Mouse (Mus musculus) CH12.LX (cell line): Measurements from ENCODE around the gene 4933416C03Rik. TPM values are rescaled to one million over a fixed set of nuclear protein-coding genes. Genes with fewer than 3 reads are reported as not detected.

Source experiments
- DNase-seq: peaks from one replicate; pipeline ENCODE4 v3.0.0-alpha.2; 2013; ENCODE audit errors: extremely low read depth
- H3K27ac ChIP-seq: 2 replicates; pipeline ENCODE4 v1.5.1; 2012; ENCODE audit warnings: low read depth, mild to moderate bottlenecking, control low read depth, moderate library complexity; ENCODE audit not compliant: insufficient read depth
- H3K27me3 ChIP-seq: replicated peaks from 2 replicates; pipeline ENCODE3; 2012; ENCODE audit warnings: inconsistent platforms
- H3K36me3 ChIP-seq, 2 experiments: replicated peaks in 1 of 2; 2 replicates each; pipeline versions ENCODE3 to v1.6.1; 2012; ENCODE audit warnings: inconsistent platforms in 1 of 2, low read length in 1 of 2, mild to moderate bottlenecking in 1 of 2, mixed read lengths in 1 of 2, moderate library complexity in 1 of 2; ENCODE audit not compliant: control insufficient read depth in 1 of 2, insufficient read depth in 1 of 2
- H3K4me1 ChIP-seq, 2 experiments: 2 replicates each; pipeline ENCODE4 v1.6.1; 2012; ENCODE audit warnings: inconsistent platforms in 1 of 2, moderate library complexity in 1 of 2; ENCODE audit not compliant: insufficient read depth in 2 of 2, control insufficient read depth in 1 of 2
- H3K4me2 ChIP-seq: 2 replicates; pipeline ENCODE4 v1.6.1; 2012; ENCODE audit warnings: low read depth, mild to moderate bottlenecking, control low read depth; ENCODE audit not compliant: poor library complexity, insufficient read depth, severe bottlenecking
- H3K4me3 ChIP-seq, 3 experiments: fragments of 150-350 bp in 1 of 3; sonication (generic) in 1 of 3; replicated peaks in 1 of 3; 2 replicates each; pipeline versions ENCODE3 to v1.5.1; 2011 to 2012; ENCODE audit warnings: low read depth in 2 of 3, low read length in 2 of 3, mild to moderate bottlenecking in 2 of 3, moderate library complexity in 2 of 3, control low read depth in 1 of 3, improper control_type of control experiment in 1 of 3, inconsistent platforms in 1 of 3, mixed read lengths in 1 of 3; ENCODE audit not compliant: poor library complexity in 1 of 3
- H3K79me2 ChIP-seq: replicated peaks from 2 replicates; pipeline ENCODE4 v1.6.1; 2012; ENCODE audit warnings: mild to moderate bottlenecking, moderate library complexity; ENCODE audit not compliant: control insufficient read depth, poor library complexity, insufficient read depth, severe bottlenecking; ENCODE audit errors: extremely low read depth
- H3K9ac ChIP-seq: 2 replicates; pipeline ENCODE4 v1.6.1; 2012; ENCODE audit warnings: low read depth, mild to moderate bottlenecking, control low read depth, moderate library complexity; ENCODE audit not compliant: insufficient read depth
- H3K9me3 ChIP-seq: replicated peaks from 2 replicates; pipeline ENCODE3; 2012; ENCODE audit warnings: low read length, inconsistent platforms, mixed read lengths
- BHLHE40 ChIP-seq: IDR thresholded peaks from 2 replicates; pipeline ENCODE4 v1.6.1; 2011; ENCODE audit warnings: mild to moderate bottlenecking, low read depth, low read length, improper control_type of control experiment
- CHD1 ChIP-seq: IDR thresholded peaks from 2 replicates; pipeline ENCODE4 v1.6.1; 2012; ENCODE audit warnings: low read depth, low read length, improper control_type of control experiment, inconsistent platforms
- CHD2 ChIP-seq: IDR thresholded peaks from 2 replicates; pipeline ENCODE4 v1.6.1; 2011; ENCODE audit warnings: low read length, improper control_type of control experiment
- CTCF ChIP-seq, 2 experiments: IDR thresholded peaks in 1 of 2; conservative IDR thresholded peaks in 1 of 2; 2 replicates each; pipeline ENCODE4 v1.5.1; 2011 to 2012; ENCODE audit warnings: low read depth in 2 of 2, low read length in 2 of 2, improper control_type of control experiment in 1 of 2, inconsistent platforms in 1 of 2, mild to moderate bottlenecking in 1 of 2, moderate library complexity in 1 of 2
- ETS1 ChIP-seq: conservative IDR thresholded peaks from 2 replicates; pipeline ENCODE4 v1.6.1; 2012; ENCODE audit warnings: low read depth, mild to moderate bottlenecking, inconsistent platforms, low read length, improper control_type of control experiment, moderate library complexity
- GABPA ChIP-seq: IDR thresholded peaks from 2 replicates; pipeline ENCODE4 v1.6.1; 2012; ENCODE audit warnings: low read depth, low read length, improper control_type of control experiment, inconsistent platforms; ENCODE audit not compliant: insufficient replicate concordance
- KAT2A ChIP-seq: IDR thresholded peaks from 2 replicates; pipeline ENCODE4 v1.6.1; 2012; ENCODE audit warnings: low read length, improper control_type of control experiment, inconsistent platforms; ENCODE audit not compliant: insufficient replicate concordance
- MYC ChIP-seq: IDR thresholded peaks from 2 replicates; pipeline ENCODE4 v1.6.1; 2011; ENCODE audit warnings: low read depth, mild to moderate bottlenecking, improper control_type of control experiment, low read length
- POLR2A ChIP-seq: IDR thresholded peaks from 2 replicates; pipeline ENCODE4 v1.6.1; 2011; ENCODE audit warnings: low read depth, mild to moderate bottlenecking, improper control_type of control experiment, low read length
- RAD21 ChIP-seq: IDR thresholded peaks from 2 replicates; pipeline ENCODE4 v1.6.1; 2011; ENCODE audit warnings: low read depth, mild to moderate bottlenecking, low read length, improper control_type of control experiment, moderate library complexity
- RCOR1 ChIP-seq: conservative IDR thresholded peaks from 2 replicates; pipeline ENCODE4 v1.6.1; 2012; ENCODE audit warnings: low read depth, mild to moderate bottlenecking, inconsistent platforms, low read length, improper control_type of control experiment
- SMC3 ChIP-seq: IDR thresholded peaks from 2 replicates; pipeline ENCODE4 v1.6.1; 2011; ENCODE audit warnings: low read depth, low read length, improper control_type of control experiment
- TCF12 ChIP-seq: IDR thresholded peaks from 2 replicates; pipeline ENCODE4 v1.6.1; 2014; ENCODE audit warnings: low read depth, mild to moderate bottlenecking, inconsistent platforms, low read length, improper control_type of control experiment
- USF1 ChIP-seq: IDR thresholded peaks from 2 replicates; pipeline ENCODE4 v1.6.1; 2014; ENCODE audit warnings: low read depth, mild to moderate bottlenecking, inconsistent platforms, low read length, improper control_type of control experiment
- USF2 ChIP-seq: conservative IDR thresholded peaks from 2 replicates; pipeline ENCODE4 v1.6.1; 2011; ENCODE audit warnings: low read depth, low read length, improper control_type of control experiment
- ZC3H11A ChIP-seq: IDR thresholded peaks from 2 replicates; pipeline ENCODE4 v1.6.1; 2012; ENCODE audit warnings: low read depth, mild to moderate bottlenecking, inconsistent platforms, low read length, improper control_type of control experiment
- ZKSCAN1 ChIP-seq: IDR thresholded peaks from 2 replicates; pipeline ENCODE4 v1.6.1; 2012; ENCODE audit warnings: low read depth, inconsistent platforms, low read length, improper control_type of control experiment, borderline replicate concordance
- ZNF384 ChIP-seq: IDR thresholded peaks from 2 replicates; pipeline ENCODE4 v1.6.1; 2012; ENCODE audit warnings: low read depth, low read length, improper control_type of control experiment, inconsistent platforms
- dilution Hi-C: fragments of 300-500 bp; cut with MboI; formaldehyde crosslinking; loops from 2 replicates; pipeline ENCODE4 v1.14.3; 2020; ENCODE audit warnings: low sequenced_read_pairs; ENCODE audit not compliant: extremely low pct_unique_long_range_greater_than_20kb, extremely low pct_ligation_motif_present
- in situ Hi-C: fragments of 300-500 bp; cut with MboI; formaldehyde crosslinking; loops from 3 replicates; pipeline ENCODE4 v1.14.3; 2019; ENCODE audit warnings: low sequenced_read_pairs, low pct_ligation_motif_present, low pct_unique_long_range_greater_than_20kb, mixed read lengths
- polyA plus RNA-seq: library from polyadenylated mRNA; unstranded; fragments of >175 nt; gene quantifications from 2 replicates; pipeline ENCODE4 v1.2.1, GENCODE M21; 2012; ENCODE audit warnings: low read depth; ENCODE audit not compliant: insufficient read length
- total RNA-seq, 2 experiments: library from RNA; depleted of rRNA; stranded (reverse); fragments of 300-350 nt in 1 of 2; fragments of >200 nt in 1 of 2; gene quantifications; 2 replicates each; pipeline ENCODE4 v1.2.3; 2012 to 2014

Gene 4933416C03Rik
- total and polyA plus RNA-seq, 3 experiments: not detected

DNA sequence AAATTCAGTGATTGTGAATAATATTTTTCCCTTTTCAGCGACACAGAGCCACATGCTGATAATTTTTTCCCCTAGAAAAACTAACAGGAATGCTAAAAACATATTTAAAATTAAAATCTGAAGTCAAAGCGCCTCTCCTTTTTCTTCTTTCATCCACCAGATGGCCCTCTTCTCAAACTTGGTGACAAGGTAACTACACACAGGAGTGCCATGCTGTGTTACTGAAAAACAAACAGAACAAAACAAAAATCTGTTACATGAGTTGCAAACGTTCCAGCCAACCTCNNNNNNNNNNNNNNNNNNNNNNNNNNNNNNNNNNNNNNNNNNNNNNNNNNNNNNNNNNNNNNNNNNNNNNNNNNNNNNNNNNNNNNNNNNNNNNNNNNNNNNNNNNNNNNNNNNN is 29.8 kb downstream of the 4933416C03Rik start:
- Histone ChIP-seq H3K79me2 (no peaks in the 10 kb centered on the region), H3K9ac (no peak overlapping the region), H3K4me3 (no peak overlapping the region)
- dilution Hi-C loops: no loop called here
- TF ChIP-seq MYC (0 out of 2 replicates have a peak, but pooled peaks have one; percentile 16), CTCF (conservative IDR thresholded peaks at IDR 0.05 in 1 of 2, IDR thresholded peaks at IDR 0.05 in 1 of 2; ENCODE audit: low read depth in 2 of 2, low read length in 2 of 2) (peak; percentile 12 to 70; a peak in 2 of 4 replicates), SMC3 (peak; percentile 72), RAD21 (peak; percentile 63), POLR2A (no peak), ZC3H11A (peak; percentile 19; the same call in 1 of the 2 replicates), RCOR1 (no peak)
- TF ChIP-seq, all 38 proteins: peak for 5
- no peak overlapping the region for H3K4me2 ChIP-seq
- no peaks in the 10 kb centered on the region for H3K36me3 ChIP-seq
- DNase-seq: peak; percentile 40
- H3K27me3 ChIP-seq: no peaks in the 10 kb centered on the region
- in situ Hi-C loops: loop anchor here (25.0 kb wide), 1 partner anchor 103 kb away; no protein-coding TSS in a partner anchor
- no peak overlapping the region for H3K27ac ChIP-seq
- peaks cover 0 to 12% of the 10 kb centered on the region in 2 experiments; a peak in 1 of 4 replicates for H3K4me1 ChIP-seq
- H3K9me3 ChIP-seq: no peaks in the 10 kb centered on the region

DNA sequence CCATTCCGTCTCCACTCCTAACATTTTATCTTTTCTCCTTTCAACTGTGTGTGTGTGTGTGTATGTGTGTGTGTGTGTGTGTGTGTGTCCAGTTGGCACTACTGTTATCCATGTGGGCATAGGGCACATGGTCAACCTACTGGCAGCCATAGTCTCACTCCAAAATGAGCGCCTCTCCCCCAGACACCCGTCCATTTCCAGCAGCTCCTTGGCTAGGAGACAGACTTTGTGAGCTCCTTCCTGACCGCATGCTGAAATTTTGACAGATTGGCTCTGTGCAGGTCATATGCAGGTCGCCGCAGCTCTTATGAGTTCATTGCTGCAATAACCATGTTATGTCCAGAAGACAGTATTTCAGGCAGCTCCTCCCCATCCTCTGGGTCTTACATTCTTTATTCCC is 32.9 kb downstream of the 4933416C03Rik start:
- no peaks in the 10 kb centered on the region for H3K27me3 ChIP-seq
- in situ Hi-C loops: loop anchor here (25.0 kb wide), 1 partner anchor 106 kb away; no protein-coding TSS in a partner anchor
- TF ChIP-seq BHLHE40: no peak
- TF ChIP-seq, all 38 proteins: peak for 0
- no peak overlapping the region for H3K4me3 ChIP-seq
- H3K27ac ChIP-seq: no peak overlapping the region
- DNase-seq: no peak
- no peaks in the 10 kb centered on the region for H3K9me3 ChIP-seq
- no peak overlapping the region for H3K9ac ChIP-seq
- no peak overlapping the region for H3K4me2 ChIP-seq
- H3K79me2 ChIP-seq: no peaks in the 10 kb centered on the region
- no peaks in the 10 kb centered on the region for H3K36me3 ChIP-seq
- no peaks in the 10 kb centered on the region for H3K4me1 ChIP-seq
- dilution Hi-C loops: no loop called here

DNA sequence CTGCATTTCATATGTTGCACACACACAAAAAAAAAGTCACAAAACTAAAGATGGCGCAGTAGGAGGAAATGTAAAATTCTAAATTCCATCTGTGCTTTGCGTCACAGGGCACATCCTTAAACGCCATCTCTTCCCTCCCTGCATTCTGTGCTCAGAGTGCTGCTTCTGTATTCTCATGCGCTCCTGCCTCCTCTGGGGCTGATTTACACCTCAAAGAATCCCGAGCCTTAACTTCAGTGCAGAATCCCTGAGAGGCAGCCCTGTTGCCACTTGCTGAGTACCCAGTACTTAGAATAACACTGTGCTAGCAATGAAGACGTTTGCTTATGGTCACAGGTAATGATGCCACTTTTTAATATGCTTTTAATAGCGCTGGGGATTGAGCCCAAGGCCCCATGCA is 34.3 kb downstream of the 4933416C03Rik start:
- in situ Hi-C loops: loop anchor here (25.0 kb wide), 1 partner anchor 108 kb away; no protein-coding TSS in a partner anchor
- no peak overlapping the region for H3K27ac ChIP-seq

More for the DNA sequence above, 34.3 kb downstream of the 4933416C03Rik start:
- Histone ChIP-seq H3K36me3 (no peaks in the 10 kb centered on the region), H3K4me1 (no peaks in the 10 kb centered on the region), H3K79me2 (no peaks in the 10 kb centered on the region), H3K4me2 (no peak overlapping the region), H3K9me3 (no peaks in the 10 kb centered on the region), H3K27me3 (no peaks in the 10 kb centered on the region), H3K9ac (no peak overlapping the region)
- DNase-seq: no peak
- dilution Hi-C loops: no loop called here
- TF ChIP-seq ETS1: no peak
- TF ChIP-seq SMC3: no peak
- no peak for TF ChIP-seq KAT2A
- TF ChIP-seq USF1: no peak
- no peak for TF ChIP-seq CHD1
- no peak for TF ChIP-seq GABPA
- no peak for TF ChIP-seq RCOR1
- no peak for TF ChIP-seq CHD2
- TF ChIP-seq TCF12: no peak
- TF ChIP-seq ZC3H11A: no peak
- TF ChIP-seq ZKSCAN1: no peak
- TF ChIP-seq ZNF384: no peak
- TF ChIP-seq MYC: no peak
- no peak for TF ChIP-seq USF2
- TF ChIP-seq, all 38 proteins: peak for 0
- no peak overlapping the region for H3K4me3 ChIP-seq
